Mouse (Mus musculus) T-helper 2 cell (primary cell): ENCODE data around the gene Prr5l.
"Not testable (repeated sequence)": the region's sequence is repeated elsewhere in the genome, so short reads cannot be mapped to it uniquely, and the experiment has no call there.

Experiments
- in situ Hi-C: fragments of 300-600 bp; cut with MboI, MseI; formaldehyde crosslinking; loops from one replicate; pipeline ENCODE4 v1.15.1; 2025; ENCODE audit warnings: high pct_unique_total_duplicates

Prr5l gene

GRCm38 (mm10) chr2:101763503-101763902 lies 119.3 kb downstream of the Prr5l start:
- in situ Hi-C loops: no loop called here

GRCm38 (mm10) chr2:101762955-101763386 lies 119.9 kb downstream of the Prr5l start:
- in situ Hi-C loops: no loop called here

- in situ Hi-C loops: no loop called here
Measured at GRCm38 (mm10) chr2:101762405-101762804, 120.4 kb downstream of the Prr5l start.

- in situ Hi-C loops: no loop called here
Measured at GRCm38 (mm10) chr2:101761898-101762297, 120.9 kb downstream of the Prr5l start.

GRCm38 (mm10) chr2:101759523-101760277 lies 123.1 kb downstream of the Prr5l start:
- in situ Hi-C loops: no loop called here

- in situ Hi-C loops: no loop called here
Measured at GRCm38 (mm10) chr2:101757806-101758205, 125.0 kb downstream of the Prr5l start.

- in situ Hi-C loops: no loop called here
Measured at GRCm38 (mm10) chr2:101756069-101756753, 126.6 kb downstream of the Prr5l start.

- in situ Hi-C loops: no loop called here
Measured at GRCm38 (mm10) chr2:101754939-101755555, 127.8 kb downstream of the Prr5l start.

GRCm38 (mm10) chr2:101754428-101754827 lies 128.4 kb downstream of the Prr5l start:
- in situ Hi-C loops: no loop called here

- in situ Hi-C loops: no loop called here
Measured at GRCm38 (mm10) chr2:101752979-101753378, 129.8 kb downstream of the Prr5l start.

GRCm38 (mm10) chr2:101752402-101752801 lies 130.4 kb downstream of the Prr5l start:
- in situ Hi-C loops: no loop called here

GRCm38 (mm10) chr2:101751236-101751922 lies 131.4 kb downstream of the Prr5l start:
- in situ Hi-C loops: no loop called here

GRCm38 (mm10) chr2:101746537-101746936 lies 136.3 kb downstream of the Prr5l start:
- in situ Hi-C loops: no loop called here

- in situ Hi-C loops: not testable (repeated sequence)
Measured at GRCm38 (mm10) chr2:101745656-101746055, 137.2 kb downstream of the Prr5l start.

GRCm38 (mm10) chr2:101742072-101742860 lies 140.6 kb downstream of the Prr5l start:
- in situ Hi-C loops: no loop called here

- in situ Hi-C loops: no loop called here
Measured at GRCm38 (mm10) chr2:101741653-101742052, 141.2 kb downstream of the Prr5l start.

- in situ Hi-C loops: no loop called here
Measured at GRCm38 (mm10) chr2:101739914-101740313, 142.9 kb downstream of the Prr5l start.

- in situ Hi-C loops: no loop called here
Measured at GRCm38 (mm10) chr2:101733564-101733963, 149.3 kb downstream of the Prr5l start.

GRCm38 (mm10) chr2:101732777-101733210 lies 150.0 kb downstream of the Prr5l start:
- in situ Hi-C loops: no loop called here

- in situ Hi-C loops: no loop called here
Measured at GRCm38 (mm10) chr2:101730972-101731371, 151.9 kb downstream of the Prr5l start.

GRCm38 (mm10) chr2:101729472-101729871 lies 153.4 kb downstream of the Prr5l start:
- in situ Hi-C loops: no loop called here
